Mouse (Mus musculus): ENCODE data around the gene Nup98. TPM values are rescaled to one million over a fixed set of nuclear protein-coding genes. Genes with fewer than 3 reads are reported as not detected.

Nup98 gene
- 10 to 100 TPM; 25.1 to 31.5 TPM for total RNA-seq (2021)
- long read RNA-seq, experiment 1, partial matches to known transcripts: 2 of 8 reads
- long read RNA-seq, experiment 1, other reads (novel, unspliced or antisense): 2 of 8 reads
- long read RNA-seq, experiment 2, full-length matches to known transcripts: 7 of 9 reads
- long read RNA-seq, experiment 2, partial matches to known transcripts: 1 of 9 reads
- long read RNA-seq, experiment 2, other reads (novel, unspliced or antisense): 1 of 9 reads

- peak; percentile 98 for DNase-seq
These were observed at the start of gene Nup98, which contains the start of gene Pgap2 for GRCm38 (mm10) chr7:102209756-102210721. Nup98 (minus strand) TSS chr7:102210176. Pgap2 (plus strand) TSS chr7:102210208.

GRCm38 (mm10) chr7:102258753-102259152, 48.8 kb upstream of the Nup98 start:
- no peak for DNase-seq

DNA sequence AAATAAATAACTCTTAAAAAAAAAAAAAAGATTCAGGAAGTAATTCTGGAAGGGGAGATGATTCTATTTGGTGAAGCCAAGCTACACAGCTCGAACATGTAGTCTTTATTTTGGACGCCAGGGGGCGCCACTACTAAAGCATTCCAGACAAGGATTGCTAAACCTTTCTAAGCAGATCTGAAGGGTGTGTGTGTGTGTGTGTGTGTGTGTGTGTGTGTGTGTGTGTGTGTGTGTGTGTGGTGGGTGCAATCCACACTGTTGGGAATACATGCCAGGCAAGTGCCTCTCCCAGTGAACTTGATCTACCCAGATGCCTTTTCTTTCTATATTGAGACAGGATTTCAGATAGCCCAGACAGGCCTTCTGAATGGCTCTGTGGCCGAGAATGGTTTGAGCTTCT, 48.2 kb upstream of the Nup98 start:
- DNase-seq: peak; percentile 90

DNA sequence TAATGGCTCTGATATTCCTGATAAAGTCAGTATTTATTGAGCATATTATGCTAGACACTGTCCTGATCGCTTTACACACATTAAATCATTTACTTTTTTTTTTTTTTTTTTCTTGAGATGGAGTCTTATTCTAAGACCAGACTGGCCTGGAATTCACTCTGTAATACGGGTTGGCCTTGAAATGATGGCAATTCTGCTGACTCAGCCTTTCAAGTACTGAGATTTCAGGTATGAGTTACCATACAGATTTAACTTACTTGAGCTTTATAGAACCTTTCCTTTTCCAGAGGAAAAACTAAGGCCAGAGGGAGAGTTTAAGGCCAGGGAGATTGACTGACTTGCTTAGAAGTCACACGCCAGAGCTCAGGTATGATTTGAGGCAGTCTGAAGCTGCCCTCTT, 46.7 kb upstream of the Nup98 start:
- no peak for DNase-seq

- no peak for DNase-seq
These were observed 46.0 kb upstream of the Nup98 start, which contains the start of gene Rhog for GRCm38 (mm10) chr7:102255954-102256353. Rhog (minus strand) TSS chr7:102256054.

GRCm38 (mm10) chr7:102253631-102254030, 43.7 kb upstream of the Nup98 start:
- no peak for DNase-seq

DNA sequence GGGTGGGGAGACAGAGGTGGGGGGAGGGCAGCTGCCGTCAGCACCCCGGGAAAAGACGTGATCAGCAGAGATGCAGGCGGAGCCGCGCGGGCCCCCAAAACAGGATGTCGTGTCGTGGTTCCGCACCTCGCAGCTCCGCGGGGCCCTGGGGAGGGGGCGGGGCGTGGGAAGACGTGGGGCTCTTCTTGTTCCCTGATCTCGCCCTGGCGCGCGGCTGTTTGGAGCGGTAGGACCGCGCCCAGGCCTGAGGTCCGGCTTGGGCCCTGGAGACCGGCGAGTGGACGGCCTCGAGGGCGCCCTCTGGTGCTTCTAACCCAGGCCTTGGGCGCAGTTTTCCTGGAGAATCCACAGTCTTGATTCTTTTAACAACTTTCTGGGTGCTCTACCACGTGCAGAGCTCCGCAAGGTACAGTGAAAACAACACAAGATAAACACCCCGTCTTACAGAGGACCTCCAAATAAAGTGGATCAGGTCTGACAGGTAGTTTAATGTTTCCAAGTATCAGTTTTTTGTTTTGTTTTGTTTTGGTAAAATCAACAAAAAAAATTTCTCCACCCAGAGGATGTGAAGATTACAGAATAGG, 40.7 kb upstream of the Nup98 start:
- DNase-seq: peak; percentile 91

GRCm38 (mm10) chr7:102249896-102250630, 40.1 kb upstream of the Nup98 start:
- DNase-seq: peak; percentile 76

DNA sequence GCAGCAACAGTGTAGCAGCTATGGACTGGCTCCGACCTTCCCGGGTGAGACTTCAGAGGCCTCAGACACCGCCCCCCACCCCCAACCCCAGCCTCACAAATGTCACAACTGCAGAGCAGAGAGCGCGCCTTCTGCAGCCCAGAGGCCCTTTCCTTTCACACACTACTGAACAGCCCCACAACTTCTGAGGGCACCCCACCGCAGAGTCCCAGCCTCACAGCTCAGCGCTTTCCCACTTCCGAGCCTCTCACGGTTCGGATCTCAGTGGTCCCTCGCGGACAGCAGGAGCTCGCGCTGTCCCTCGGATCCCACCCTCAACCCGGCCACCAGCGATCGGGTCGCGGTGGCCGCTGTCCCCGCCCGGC, 39.5 kb upstream of the Nup98 start:
- DNase-seq: no peak

- no peak for DNase-seq
These were observed 38.9 kb upstream of the Nup98 start for GRCm38 (mm10) chr7:102248691-102249404.

GRCm38 (mm10) chr7:102246956-102247797, 37.2 kb upstream of the Nup98 start:
- no peak for DNase-seq

- no peak for DNase-seq
These were observed 36.3 kb upstream of the Nup98 start for GRCm38 (mm10) chr7:102246265-102246664.

GRCm38 (mm10) chr7:102245775-102246174, 35.8 kb upstream of the Nup98 start:
- peak; percentile 45 for DNase-seq

DNA sequence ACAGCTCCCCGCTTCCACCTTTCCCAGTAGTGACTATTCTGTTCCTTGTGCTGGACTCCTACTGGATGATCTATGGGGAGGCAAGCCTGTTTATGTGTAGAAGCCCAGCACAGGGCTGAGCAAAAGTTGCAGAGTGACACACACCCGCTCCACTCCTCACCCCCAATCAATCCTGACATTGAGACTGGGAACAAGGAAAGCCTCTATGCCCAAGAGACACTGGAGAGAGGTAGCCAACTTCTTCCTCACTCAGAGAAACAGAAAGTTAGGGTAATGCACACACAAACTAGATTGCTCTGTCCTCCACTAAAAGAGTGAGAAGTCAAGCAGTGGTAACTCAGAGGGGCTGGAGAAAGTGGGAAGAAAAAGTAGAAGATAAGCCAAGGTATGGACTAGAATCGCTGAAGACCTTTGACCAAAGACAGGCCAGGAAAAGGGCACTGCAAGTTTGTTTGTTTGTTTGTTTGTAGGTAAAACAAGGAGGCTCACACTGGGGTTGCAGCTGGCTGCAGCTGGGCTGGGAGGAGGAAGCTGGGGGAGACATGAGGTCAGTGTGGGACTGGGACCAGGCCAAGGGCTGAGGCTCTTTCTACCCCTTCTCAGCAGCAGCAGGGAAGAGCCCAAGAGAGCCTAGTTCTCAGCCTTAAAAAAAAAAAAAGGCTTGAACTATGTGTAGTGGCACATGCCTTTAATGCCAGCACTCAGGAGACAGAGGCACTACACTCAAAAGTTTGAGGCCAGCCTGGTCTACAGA, 35.0 kb upstream of the Nup98 start:
- DNase-seq: peak; percentile 55

GRCm38 (mm10) chr7:102243870-102244269, 33.9 kb upstream of the Nup98 start:
- no peak for DNase-seq

DNA sequence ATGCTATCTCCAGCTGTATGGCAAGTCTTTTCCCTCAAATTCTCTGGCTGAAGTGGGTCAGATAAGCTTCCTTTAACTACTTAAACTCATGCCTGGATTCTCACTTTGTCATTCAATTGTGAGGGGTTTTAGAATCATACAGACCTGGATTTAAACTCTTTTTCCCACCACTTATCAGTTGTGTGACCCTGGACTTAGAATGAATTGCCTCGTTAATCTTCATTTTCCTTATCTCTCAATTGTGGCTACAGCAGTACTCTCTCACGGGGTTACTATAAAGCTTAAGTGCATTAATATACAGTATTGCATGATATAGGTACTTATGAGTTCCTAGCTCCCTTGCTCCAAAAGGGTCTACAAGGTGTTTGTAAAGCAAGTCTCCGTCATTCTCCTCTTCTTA, 32.9 kb upstream of the Nup98 start:
- no peak for DNase-seq

- no peak for DNase-seq
These were observed 32.4 kb upstream of the Nup98 start for GRCm38 (mm10) chr7:102242371-102242770.

GRCm38 (mm10) chr7:102239591-102239990, 29.6 kb upstream of the Nup98 start:
- no peak for DNase-seq

DNA sequence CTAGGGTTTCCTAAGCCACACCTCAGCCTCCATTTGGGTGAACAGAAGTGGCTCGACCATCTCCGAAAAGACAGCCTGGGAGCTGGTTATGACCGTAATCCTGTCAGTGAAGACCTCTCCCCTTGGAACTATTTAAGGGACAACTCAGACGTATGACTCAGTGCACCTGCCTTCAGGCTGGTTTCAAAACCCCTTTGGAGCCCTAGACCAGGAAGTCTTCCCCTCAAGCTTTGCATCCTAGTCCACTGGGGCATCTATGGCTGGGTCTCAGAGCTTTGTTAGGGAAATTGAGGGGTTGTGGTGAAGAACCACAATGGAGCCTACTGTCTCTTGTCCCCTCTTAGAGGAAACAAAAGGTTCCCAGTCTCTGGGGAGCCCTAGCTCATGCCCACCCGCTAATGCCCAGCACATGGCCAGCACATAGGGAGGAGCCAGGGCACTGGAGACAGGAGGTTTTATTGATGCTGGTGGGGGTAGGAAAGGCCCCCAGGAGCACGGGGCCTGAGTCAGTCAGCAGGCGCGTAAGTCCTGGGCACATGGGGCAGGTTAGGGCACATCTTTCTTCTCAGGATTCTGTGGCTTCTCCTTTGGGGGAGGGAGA, 28.8 kb upstream of the Nup98 start:
- DNase-seq: no peak

All from gastrocnemius, postnatal 10 days (tissue).